Mouse (Mus musculus): Measurements from ENCODE around the gene Ccdc167.

GRCm38 (mm10) chr17:29660762-29661391 is 56.0 kb downstream of the Ccdc167 start:
- TF ChIP-seq CTCF (IDR thresholded peaks at IDR 0.05; ENCODE audit: control insufficient read depth, insufficient read depth, insufficient replicate concordance, low read depth, low read length) (no peak), POLR2A (IDR thresholded peaks at IDR 0.05; ENCODE audit: control insufficient read depth, low read depth, low read length) (no peak)
